In genomic region chr10:128743235-128743634, GRCm38 (mm10) we compare ENCODE assay signal across 8 mouse cellular contexts. TPM values are rescaled to one million over a fixed set of nuclear protein-coding genes. Genes with fewer than 3 reads are reported as not detected.
DNase-seq lines count a peak whose midpoint lies in the region; ATAC-seq and TF ChIP-seq lines count a peak whose summit lies in the region.

No protein-coding gene starts in this region.

- TF ChIP-seq POLR2A in spleen, adult 2 months (IDR thresholded peaks at IDR 0.05; ENCODE audit: low read depth, low read length) = no peak

- 1% methylated on average over 7 of the region's 7 CpGs for WGBS in spleen, adult 2 months
- WGBS in forebrain, postnatal 0 days = 9% methylated on average over 7 of the region's 7 CpGs
- 2% methylated on average over 7 of the region's 7 CpGs for WGBS in liver, embryonic 12.5 days (ENCODE audit: insufficient replicate concordance)
- WGBS in neural tube, embryonic 14.5 days = 6% methylated on average over 7 of the region's 7 CpGs

- peak overlapping the region; percentile 60 for H3K9ac ChIP-seq in forebrain, postnatal 0 days
- peak overlapping the region; percentile 65 for H3K9ac ChIP-seq in liver, embryonic 12.5 days
- H3K9ac ChIP-seq in neural tube, embryonic 14.5 days (replicated peaks; ENCODE audit: low read depth, low read length) = peak overlapping the region; percentile 68; the same call in 1 of the 2 replicates

- peak overlapping the region; percentile 97 for H3K4me2 ChIP-seq in forebrain, postnatal 0 days (ENCODE audit: low read depth)
- H3K4me2 ChIP-seq in liver, embryonic 12.5 days = peak overlapping the region; percentile 80
- peak overlapping the region; percentile 91 for H3K4me2 ChIP-seq in neural tube, embryonic 14.5 days (ENCODE audit: low read depth, low read length)

- peaks cover 5% of the 10 kb centered on the region; the same call in 1 of the 2 replicates for H3K4me1 ChIP-seq in spleen, adult 2 months (ENCODE audit: control insufficient read depth, insufficient read depth, insufficient read length)
- H3K4me1 ChIP-seq in forebrain, postnatal 0 days (ENCODE audit: insufficient read depth) = peaks cover 12% of the 10 kb centered on the region
- H3K4me1 ChIP-seq in liver, embryonic 12.5 days = peaks cover 48% of the 10 kb centered on the region
- peaks cover 7% of the 10 kb centered on the region; the same call in 1 of the 2 replicates for H3K4me1 ChIP-seq in neural tube, embryonic 14.5 days (ENCODE audit: control insufficient read depth, insufficient read depth, low read length)

- peak overlapping the region; percentile 97 for H3K27ac ChIP-seq in spleen, adult 2 months (ENCODE audit: insufficient read depth, low read length)
- H3K27ac ChIP-seq in forebrain, postnatal 0 days (ENCODE audit: low read depth, low read length) = no peak overlapping the region
- H3K27ac ChIP-seq in liver, embryonic 12.5 days = no peak overlapping the region
- no peak overlapping the region for H3K27ac ChIP-seq in neural tube, embryonic 14.5 days (ENCODE audit: low read depth, low read length)

- H3K4me3 ChIP-seq in spleen, adult 2 months (ENCODE audit: extremely low read depth, insufficient read depth, insufficient read length) = peak overlapping the region; percentile 97
- H3K4me3 ChIP-seq in forebrain, postnatal 0 days (ENCODE audit: low read depth, low read length) = peak overlapping the region; percentile 54
- peak overlapping the region; percentile 60 for H3K4me3 ChIP-seq in liver, embryonic 12.5 days
- H3K4me3 ChIP-seq in neural tube, embryonic 14.5 days (ENCODE audit: low read depth, low read length) = peak overlapping the region; percentile 59

- ATAC-seq in forebrain, postnatal 0 days = no peak
- no peak for ATAC-seq in liver, embryonic 12.5 days
- no peak for ATAC-seq in neural tube, embryonic 14.5 days (ENCODE audit: low read depth)

- H3K9me3 ChIP-seq in forebrain, postnatal 0 days (ENCODE audit: low read length) = no peaks in the 10 kb centered on the region
- H3K9me3 ChIP-seq in liver, embryonic 12.5 days (replicated peaks) = no peaks in the 10 kb centered on the region
- H3K9me3 ChIP-seq in neural tube, embryonic 14.5 days (ENCODE audit: control insufficient read depth, low read length) = no peaks in the 10 kb centered on the region

- no peak for TF ChIP-seq CTCF in spleen, adult 2 months (IDR thresholded peaks at IDR 0.05; ENCODE audit: extremely low read depth, insufficient read depth, insufficient read length, insufficient replicate concordance)
- no peak for TF ChIP-seq CTCF in forebrain, postnatal 0 days (IDR thresholded peaks at IDR 0.05; ENCODE audit: low read depth)

- H3K36me3 ChIP-seq in spleen, adult 2 months (ENCODE audit: control insufficient read depth, insufficient read depth, low read length) = peaks cover 4% of the 10 kb centered on the region
- H3K36me3 ChIP-seq in forebrain, postnatal 0 days (ENCODE audit: insufficient read depth) = no peaks in the 10 kb centered on the region
- no peaks in the 10 kb centered on the region for H3K36me3 ChIP-seq in liver, embryonic 12.5 days
- no peaks in the 10 kb centered on the region for H3K36me3 ChIP-seq in neural tube, embryonic 14.5 days (ENCODE audit: control insufficient read depth, insufficient read depth, low read length)

- H3K27me3 ChIP-seq in spleen, adult 2 months (ENCODE audit: control insufficient read depth, insufficient read depth, low read length) = no peaks in the 10 kb centered on the region
- H3K27me3 ChIP-seq in forebrain, postnatal 0 days (ENCODE audit: insufficient read depth, low read length) = peaks cover 15% of the 10 kb centered on the region; the same call in 1 of the 2 replicates
- H3K27me3 ChIP-seq in liver, embryonic 12.5 days (replicated peaks) = peaks cover 48% of the 10 kb centered on the region
- peaks cover 12% of the 10 kb centered on the region for H3K27me3 ChIP-seq in neural tube, embryonic 14.5 days (ENCODE audit: control insufficient read depth, insufficient read depth, low read length)

- DNase-seq in spleen, adult 2 months (ENCODE audit: low read depth in 1 of 2, low spot score in 2 of 2) = no peak
- DNase-seq in spleen, postnatal 10 days (ENCODE audit: low spot score in 2 of 2) = no peak
- no peak for DNase-seq in forebrain, postnatal 0 days
- DNase-seq in urinary bladder, postnatal 25 days (ENCODE audit: low spot score) = no peak
- DNase-seq in right cerebral cortex, adult 2 months (ENCODE audit: low spot score in 2 of 2) = no peak
- no peak for DNase-seq in right cerebral cortex, postnatal 14 days

RNA-seq across cellular contexts. Expression of gene Dgka, which starts 1.4 kb away (rescaled TPM):
- 124 and 126 TPM in 2 replicates for polyA plus RNA-seq in spleen, adult 2 months (2012; rRNA removed)
- total RNA-seq in forebrain, postnatal 0 days (2014; rRNA removed) = 5.6 and 7.2 TPM in 2 replicates
- polyA plus RNA-seq in forebrain, postnatal 0 days (2015; fragmentation: Nextera tagmentation; extraction: Ambion mirVana) = 4.3 and 4.8 TPM in 2 replicates
- 2.8 TPM in 2 replicates for polyA plus RNA-seq in liver, embryonic 12.5 days (2016; fragmentation: Nextera tagmentation; extraction: Ambion mirVana)
- 7.8 and 9.2 TPM in 2 replicates for polyA plus RNA-seq in neural tube, embryonic 14.5 days (2014; fragmentation: Nextera tagmentation; extraction: Ambion mirVana)

RNA-seq across cellular contexts. Expression of gene Pym1, which starts 4.5 kb away (rescaled TPM):
- 31.7 and 34.7 TPM in 2 replicates for polyA plus RNA-seq in spleen, adult 2 months (2012; rRNA removed)
- total RNA-seq in forebrain, postnatal 0 days (2014; rRNA removed) = 67.7 and 68.4 TPM in 2 replicates
- 51.6 and 61.2 TPM in 2 replicates for polyA plus RNA-seq in forebrain, postnatal 0 days (2015; fragmentation: Nextera tagmentation; extraction: Ambion mirVana)
- polyA plus RNA-seq in liver, embryonic 12.5 days (2016; fragmentation: Nextera tagmentation; extraction: Ambion mirVana) = 25.8 and 26.8 TPM in 2 replicates
- 36.0 and 41.9 TPM in 2 replicates for polyA plus RNA-seq in neural tube, embryonic 14.5 days (2014; fragmentation: Nextera tagmentation; extraction: Ambion mirVana)

RNA-seq across cellular contexts. Expression of gene Cdk2, which starts 38.4 kb away (rescaled TPM):
- polyA plus RNA-seq in spleen, adult 2 months (2012; rRNA removed) = 19.5 and 19.8 TPM in 2 replicates
- 8.5 and 10.0 TPM in 2 replicates for total RNA-seq in forebrain, postnatal 0 days (2014; rRNA removed)
- 9.9 and 10.3 TPM in 2 replicates for polyA plus RNA-seq in forebrain, postnatal 0 days (2015; fragmentation: Nextera tagmentation; extraction: Ambion mirVana)
- polyA plus RNA-seq in liver, embryonic 12.5 days (2016; fragmentation: Nextera tagmentation; extraction: Ambion mirVana) = 82.8 and 84.9 TPM in 2 replicates
- polyA plus RNA-seq in neural tube, embryonic 14.5 days (2014; fragmentation: Nextera tagmentation; extraction: Ambion mirVana) = 8.6 and 15.9 TPM in 2 replicates

RNA-seq across cellular contexts. Expression of gene Pmel, which starts 39.2 kb away (rescaled TPM):
- polyA plus RNA-seq in spleen, adult 2 months (2012; rRNA removed) = 0.66 and 9.3 TPM in 2 replicates
- total RNA-seq in forebrain, postnatal 0 days (2014; rRNA removed) = 0.85 and 1.2 TPM in 2 replicates
- 0.67 and 0.86 TPM in 2 replicates for polyA plus RNA-seq in forebrain, postnatal 0 days (2015; fragmentation: Nextera tagmentation; extraction: Ambion mirVana)
- polyA plus RNA-seq in liver, embryonic 12.5 days (2016; fragmentation: Nextera tagmentation; extraction: Ambion mirVana) = 0.36 and 0.43 TPM in 2 replicates
- 0.63 and 0.99 TPM in 2 replicates for polyA plus RNA-seq in neural tube, embryonic 14.5 days (2014; fragmentation: Nextera tagmentation; extraction: Ambion mirVana)

RNA-seq across cellular contexts. Expression of gene Rab5b, which starts 47.2 kb away (rescaled TPM):
- polyA plus RNA-seq in spleen, adult 2 months (2012; rRNA removed) = 43.3 and 44.4 TPM in 2 replicates
- total RNA-seq in forebrain, postnatal 0 days (2014; rRNA removed) = 133 TPM in 2 replicates
- 104 and 118 TPM in 2 replicates for polyA plus RNA-seq in forebrain, postnatal 0 days (2015; fragmentation: Nextera tagmentation; extraction: Ambion mirVana)
- 34.2 and 34.7 TPM in 2 replicates for polyA plus RNA-seq in liver, embryonic 12.5 days (2016; fragmentation: Nextera tagmentation; extraction: Ambion mirVana)
- polyA plus RNA-seq in neural tube, embryonic 14.5 days (2014; fragmentation: Nextera tagmentation; extraction: Ambion mirVana) = 87.4 and 98.6 TPM in 2 replicates

Comparison
In these comparisons a context has a peak if more than half of its experiments do, and no peak if none do; other contexts are left out.
1. RNA of gene Dgka, which starts 1.4 kb away (polyA plus RNA-seq): 124 to 126 TPM in spleen, adult 2 months; 7.8 to 9.2 TPM in neural tube, embryonic 14.5 days, 4.3 to 4.8 TPM in forebrain, postnatal 0 days and 2.8 TPM in liver, embryonic 12.5 days; every median in the first group is over 10 times any median in the second.
2. Peak in every context shown above with its lines, with median percentiles within 50 percentile points of each other: H3K4me3 ChIP-seq, H3K4me2 ChIP-seq and H3K9ac ChIP-seq.